Mouse (Mus musculus): ENCODE results near the gene Kif5c.

The Kif5c gene

DNA sequence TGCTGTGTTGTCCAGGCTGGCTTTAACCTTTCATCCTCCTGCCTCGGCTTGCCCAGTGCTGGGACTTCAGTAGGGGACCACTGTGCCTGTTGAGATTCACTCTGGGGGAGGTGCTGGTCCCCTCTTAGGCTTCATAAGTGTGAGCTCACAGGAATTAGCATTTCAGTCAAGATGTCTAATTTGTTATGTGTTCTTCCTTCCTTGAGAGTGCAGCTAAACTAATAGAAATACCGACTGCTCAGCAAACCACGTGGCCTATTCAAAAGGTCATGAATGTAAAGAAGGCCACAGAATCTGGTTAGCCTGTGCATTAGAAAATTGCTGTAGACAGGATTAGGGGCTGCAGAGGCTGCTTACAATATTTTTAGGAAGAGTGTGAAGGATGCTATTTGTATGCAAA is 99.4 kb downstream of the Kif5c start:
- intact Hi-C loops (cut with DNase I), result no loop called here

GRCm38 (mm10) chr2:49718935-49719850 is 100.1 kb downstream of the Kif5c start:
- intact Hi-C loops (cut with DNase I), result no loop called here

- intact Hi-C loops (cut with DNase I), result no loop called here
Observed at GRCm38 (mm10) chr2:49719854-49720253, 100.8 kb downstream of the Kif5c start.

DNA sequence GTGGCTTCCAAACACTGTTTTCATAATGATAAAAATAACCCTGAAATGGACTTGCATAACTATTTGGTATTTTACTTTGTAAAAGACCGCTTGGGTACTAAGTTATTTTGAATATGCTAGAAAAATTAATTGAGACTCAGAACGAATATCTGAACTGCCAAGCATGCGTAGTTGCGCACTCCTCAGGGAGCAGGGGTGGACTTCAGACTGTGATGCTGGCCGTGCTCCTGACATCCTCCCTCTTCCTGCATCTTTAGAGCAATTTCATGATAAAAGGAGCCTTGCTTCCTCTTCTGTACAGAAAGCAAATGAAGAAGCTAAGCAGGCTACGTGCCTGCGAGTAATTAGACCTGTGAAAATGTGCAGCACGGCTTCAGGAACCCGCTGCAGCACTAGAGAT is 101.2 kb downstream of the Kif5c start:
- intact Hi-C loops (cut with DNase I), result no loop called here

DNA sequence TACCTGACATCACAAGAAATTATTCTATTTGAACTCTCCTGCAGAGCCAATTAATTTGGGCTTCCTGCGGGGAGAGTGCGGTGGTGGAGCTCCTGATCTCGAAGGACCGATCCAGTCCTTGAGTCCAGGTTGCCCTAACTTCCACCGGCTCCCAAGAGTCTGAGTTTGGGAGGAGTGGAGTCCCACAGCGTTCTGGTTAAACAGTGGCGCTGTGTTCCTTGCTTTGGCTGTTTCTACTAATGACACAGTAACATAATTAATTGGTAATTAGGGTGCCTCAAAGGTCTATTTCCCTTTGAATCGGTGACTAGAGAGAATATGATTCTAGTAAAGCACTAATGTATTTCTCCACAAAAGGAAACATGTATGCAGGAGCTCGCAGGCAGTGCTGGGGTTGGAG is 103.2 kb downstream of the Kif5c start:
- intact Hi-C loops (cut with DNase I), result no loop called here

DNA sequence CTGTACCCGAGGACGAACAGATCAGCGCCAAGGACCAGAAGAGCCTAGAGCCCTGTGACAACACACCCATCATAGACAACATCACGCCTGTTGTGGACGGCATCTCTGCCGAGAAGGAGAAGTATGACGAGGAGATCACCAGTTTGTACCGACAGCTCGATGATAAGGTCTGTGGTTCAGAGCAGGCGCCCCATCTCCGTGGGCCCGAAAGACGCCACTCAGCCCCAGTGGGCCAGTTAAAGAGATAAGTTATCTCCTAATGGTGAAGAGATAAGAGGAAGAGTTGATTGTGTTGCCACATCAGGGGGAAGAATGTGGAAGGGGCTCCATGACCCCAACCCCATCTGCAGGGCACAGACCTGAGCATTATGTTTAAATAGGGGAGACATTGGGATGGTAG is 103.9 kb downstream of the Kif5c start:
- intact Hi-C loops (cut with DNase I), result no loop called here

DNA sequence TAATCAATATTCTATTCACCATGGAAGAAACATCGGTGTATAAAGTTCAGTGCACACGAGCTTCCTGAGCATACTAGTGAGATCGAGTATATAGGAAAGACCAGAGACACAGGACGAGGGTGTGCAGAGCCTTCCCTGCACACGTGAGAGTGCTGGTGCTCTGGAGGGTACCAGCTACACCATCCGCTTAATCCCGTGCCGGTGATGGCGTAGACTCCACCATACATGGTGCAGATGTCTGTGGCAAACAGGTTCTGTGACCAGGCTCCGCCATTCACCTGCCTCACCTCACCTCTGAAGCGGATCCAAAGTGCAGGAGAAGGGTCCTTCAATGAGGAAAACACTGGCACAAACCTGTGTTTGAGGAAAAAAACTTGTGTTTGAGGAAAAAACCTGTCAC is 107.6 kb downstream of the Kif5c start:
- intact Hi-C loops (cut with DNase I), result loop anchor here (5.0 kb wide), 1 partner anchor 279 kb away; no protein-coding TSS in a partner anchor

GRCm38 (mm10) chr2:49727199-49727598 is 108.1 kb downstream of the Kif5c start:
- intact Hi-C loops (cut with DNase I), result loop anchor here (5.0 kb wide), 1 partner anchor 280 kb away; no protein-coding TSS in a partner anchor

- intact Hi-C loops (cut with DNase I), result loop anchor here (5.0 kb wide), 1 partner anchor 280 kb away; no protein-coding TSS in a partner anchor
Observed at GRCm38 (mm10) chr2:49727686-49728085, 108.6 kb downstream of the Kif5c start.

DNA sequence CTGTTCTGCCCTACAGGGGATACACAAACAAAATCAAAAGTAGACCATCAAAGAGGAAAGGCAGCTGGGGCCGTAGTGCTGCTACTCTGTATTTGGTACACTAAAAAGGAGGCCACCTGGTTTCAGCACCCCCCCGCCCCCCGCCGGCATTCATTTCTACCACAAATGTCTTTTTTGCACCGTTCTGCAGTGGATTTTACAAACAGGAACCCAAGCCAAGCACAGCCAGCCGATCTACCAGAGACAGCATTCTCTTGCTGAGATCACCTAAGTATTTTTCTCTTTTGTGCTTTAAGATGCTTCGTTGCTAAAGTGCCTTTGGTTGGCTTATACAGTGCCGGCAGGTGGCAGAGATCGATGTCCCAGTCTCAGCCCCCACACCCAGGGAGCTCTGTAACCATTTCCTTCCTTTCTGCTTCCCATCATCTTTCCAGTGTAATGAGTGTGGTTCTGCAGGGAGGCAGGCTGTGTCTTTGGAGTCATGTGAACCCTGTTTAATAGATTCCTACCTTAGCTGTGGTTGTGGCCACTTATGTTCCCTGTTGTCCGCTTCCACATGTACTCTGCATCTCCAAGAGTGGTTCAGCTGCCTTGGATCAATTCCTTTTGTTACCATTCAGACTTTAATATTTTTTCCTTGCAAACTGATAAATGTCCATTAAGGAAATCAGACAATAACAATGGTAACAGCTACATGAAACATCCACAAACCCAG is 110.0 kb downstream of the Kif5c start:
- intact Hi-C loops (cut with DNase I), result loop anchor here (5.0 kb wide), 1 partner anchor 282 kb away; no protein-coding TSS in a partner anchor

DNA sequence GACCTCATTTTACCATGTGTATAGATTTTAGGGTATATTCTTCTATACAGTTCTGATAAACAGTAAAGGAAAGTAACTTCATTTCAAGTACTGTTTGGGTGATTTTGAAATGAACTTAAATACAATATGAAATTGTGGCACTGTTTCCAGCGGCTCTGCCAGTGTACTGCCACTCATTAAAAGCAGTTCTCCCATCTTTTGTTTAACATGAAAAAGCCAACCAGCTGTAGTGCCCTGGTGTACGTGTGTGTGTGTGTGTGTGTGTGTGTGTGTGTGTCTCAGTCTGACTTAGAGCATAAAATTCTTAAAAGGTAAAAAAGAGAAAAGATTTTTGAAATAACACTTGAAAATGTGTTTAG is 110.5 kb downstream of the Kif5c start:
- intact Hi-C loops (cut with DNase I), result loop anchor here (5.0 kb wide), 1 partner anchor 282 kb away; no protein-coding TSS in a partner anchor

- intact Hi-C loops (cut with DNase I), result loop anchor here (10.0 kb wide), 2 partner anchors 795 to 825 kb away; no protein-coding TSS in a partner anchor
Observed at GRCm38 (mm10) chr2:49730183-49730582, 111.1 kb downstream of the Kif5c start.

GRCm38 (mm10) chr2:49732745-49733655 is 113.9 kb downstream of the Kif5c start:
- intact Hi-C loops (cut with DNase I), result loop anchor here (10.0 kb wide), 2 partner anchors 798 to 828 kb away; no protein-coding TSS in a partner anchor

- intact Hi-C loops (cut with DNase I), result loop anchor here (2.0 to 10.0 kb wide), 3 partner anchors 375 to 829 kb away; no protein-coding TSS in a partner anchor
Observed at GRCm38 (mm10) chr2:49733656-49734008, 114.5 kb downstream of the Kif5c start.

- intact Hi-C loops (cut with DNase I), result loop anchor here (2.0 to 10.0 kb wide), 3 partner anchors 375 to 829 kb away; no protein-coding TSS in a partner anchor
Observed at GRCm38 (mm10) chr2:49734013-49734780, 115.1 kb downstream of the Kif5c start.

GRCm38 (mm10) chr2:49735386-49735785 is 116.3 kb downstream of the Kif5c start:
- intact Hi-C loops (cut with DNase I), result loop anchor here (2.0 to 10.0 kb wide), 3 partner anchors 377 to 831 kb away; no protein-coding TSS in a partner anchor

DNA sequence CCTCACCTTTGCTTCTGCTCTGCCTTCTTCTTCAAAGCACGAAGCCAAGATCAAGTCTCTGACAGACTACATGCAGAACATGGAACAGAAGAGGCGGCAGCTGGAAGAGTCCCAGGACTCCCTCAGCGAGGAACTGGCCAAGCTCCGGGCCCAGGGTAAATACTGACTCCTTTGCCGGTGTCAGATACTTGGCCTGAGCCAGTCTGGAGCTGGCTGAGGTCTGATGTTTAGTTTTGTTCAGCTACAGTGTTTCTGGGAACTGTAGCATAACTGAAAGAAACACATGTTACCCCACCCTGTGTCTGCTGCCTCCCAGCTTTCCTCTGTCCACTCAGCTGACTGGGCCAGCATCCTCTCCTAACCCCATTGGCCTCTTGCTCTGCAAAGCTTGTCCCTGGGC is 119.9 kb downstream of the Kif5c start:
- intact Hi-C loops (cut with DNase I), result loop anchor here (10.0 kb wide), 2 partner anchors 804 to 834 kb away; no protein-coding TSS in a partner anchor

- intact Hi-C loops (cut with DNase I), result no loop called here
Observed at GRCm38 (mm10) chr2:49741026-49741425, 121.9 kb downstream of the Kif5c start.

GRCm38 (mm10) chr2:49741895-49742734 is 123.0 kb downstream of the Kif5c start:
- intact Hi-C loops (cut with DNase I), result no loop called here

Measured in adrenal gland (tissue).